Mouse (Mus musculus): Measurements from ENCODE around the gene Rps23. TPM values are rescaled to one million over a fixed set of nuclear protein-coding genes. Genes with fewer than 3 reads are reported as not detected.
"Not testable (repeated sequence)": the region's sequence is repeated elsewhere in the genome, so short reads cannot be mapped to it uniquely, and the experiment has no call there.

Gene Rps23
- total RNA-seq, 2 experiments from 2014 or later, result 227 to 254 TPM

DNA sequence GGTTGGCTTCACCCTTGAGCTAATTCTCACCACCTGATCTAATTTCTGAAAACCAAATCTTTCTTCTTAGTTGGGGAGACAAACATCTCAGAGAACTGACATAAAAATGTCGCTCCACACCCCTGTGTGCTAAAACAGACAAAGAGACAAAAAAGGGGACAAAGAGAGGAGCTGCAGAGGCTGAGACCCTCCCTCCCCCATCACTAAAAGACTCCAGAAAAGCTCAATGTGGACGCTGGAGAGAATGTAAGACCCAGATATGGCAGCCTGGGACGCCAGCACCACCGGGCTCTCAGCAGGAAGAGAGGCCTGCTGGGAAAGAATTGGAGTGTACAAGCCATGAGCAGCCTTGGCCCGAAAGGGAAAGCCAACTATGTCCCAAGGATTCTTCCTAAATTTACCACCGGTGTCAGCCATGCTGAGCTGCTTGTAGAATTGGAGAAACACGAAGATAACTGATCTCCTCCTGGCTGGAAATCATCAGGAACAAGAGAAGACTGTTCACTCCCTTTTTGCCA is 9.0 kb upstream of the Rps23 start:
- TF ChIP-seq CTCF (conservative IDR thresholded peaks at IDR 0.05), result no peak
- Histone ChIP-seq H3K4me3 (peak overlapping the region; percentile 20; the same call in 1 of the 2 replicates), H3K27ac (peak overlapping the region; percentile 73)
- no peak for DNase-seq (ENCODE audit: low spot score in 2 of 2)

GRCm38 (mm10) chr13:90914721-90915120 is 8.0 kb upstream of the Rps23 start:
- no peak for DNase-seq (ENCODE audit: low spot score in 2 of 2)
- H3K27ac ChIP-seq, result no peak overlapping the region
- no peak for TF ChIP-seq CTCF (conservative IDR thresholded peaks at IDR 0.05)

GRCm38 (mm10) chr13:90923617-90924016 is 859 bp downstream of the Rps23 start:
- not testable (repeated sequence) for DNase-seq (ENCODE audit: low spot score in 2 of 2)
- H3K4me3 ChIP-seq, result peak overlapping the region; percentile 99
- peak overlapping the region; percentile 99 for H3K27ac ChIP-seq

More at GRCm38 (mm10) chr13:90914721-90915120, 8.0 kb upstream of the Rps23 start:
- no peak overlapping the region for H3K4me3 ChIP-seq

- no peak for TF ChIP-seq CTCF (conservative IDR thresholded peaks at IDR 0.05)
- Histone ChIP-seq H3K4me3 (peak overlapping the region; percentile 99), H3K27ac (no peak overlapping the region; the same call in 1 of the 2 replicates)
- no peak for DNase-seq (ENCODE audit: low spot score in 2 of 2)
Measured at GRCm38 (mm10) chr13:90924072-90924471, 1.3 kb downstream of the Rps23 start.

DNA sequence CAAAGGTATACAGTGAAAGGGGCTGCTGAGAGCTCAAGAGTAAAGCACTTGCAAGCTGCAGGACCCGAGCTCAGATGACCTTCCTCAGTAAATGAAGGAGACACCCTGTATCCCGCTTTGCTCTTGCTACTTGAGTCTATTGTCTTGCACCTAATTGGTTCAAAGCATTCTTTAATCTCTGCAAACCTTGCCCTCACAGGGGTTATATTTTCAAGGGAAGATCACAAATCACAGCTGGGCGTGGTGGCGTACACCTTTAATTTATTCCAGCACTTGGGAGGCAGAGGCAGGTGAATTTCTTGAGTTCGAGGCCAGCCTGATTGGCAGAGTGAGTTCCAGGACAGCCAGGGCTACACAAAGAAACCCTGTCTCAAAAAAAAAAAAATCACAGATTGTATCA is 2.4 kb downstream of the Rps23 start:
- no peak overlapping the region for H3K4me3 ChIP-seq
- DNase-seq (ENCODE audit: low spot score in 2 of 2), result no peak
- no peak overlapping the region for H3K27ac ChIP-seq
- no peak for TF ChIP-seq CTCF (conservative IDR thresholded peaks at IDR 0.05)

- TF ChIP-seq CTCF (conservative IDR thresholded peaks at IDR 0.05), result no peak
- H3K4me3 ChIP-seq, result no peak overlapping the region
- DNase-seq (ENCODE audit: low spot score in 2 of 2), result no peak
- no peak overlapping the region for H3K27ac ChIP-seq
Measured at GRCm38 (mm10) chr13:90926125-90926765, 3.5 kb downstream of the Rps23 start.

DNA sequence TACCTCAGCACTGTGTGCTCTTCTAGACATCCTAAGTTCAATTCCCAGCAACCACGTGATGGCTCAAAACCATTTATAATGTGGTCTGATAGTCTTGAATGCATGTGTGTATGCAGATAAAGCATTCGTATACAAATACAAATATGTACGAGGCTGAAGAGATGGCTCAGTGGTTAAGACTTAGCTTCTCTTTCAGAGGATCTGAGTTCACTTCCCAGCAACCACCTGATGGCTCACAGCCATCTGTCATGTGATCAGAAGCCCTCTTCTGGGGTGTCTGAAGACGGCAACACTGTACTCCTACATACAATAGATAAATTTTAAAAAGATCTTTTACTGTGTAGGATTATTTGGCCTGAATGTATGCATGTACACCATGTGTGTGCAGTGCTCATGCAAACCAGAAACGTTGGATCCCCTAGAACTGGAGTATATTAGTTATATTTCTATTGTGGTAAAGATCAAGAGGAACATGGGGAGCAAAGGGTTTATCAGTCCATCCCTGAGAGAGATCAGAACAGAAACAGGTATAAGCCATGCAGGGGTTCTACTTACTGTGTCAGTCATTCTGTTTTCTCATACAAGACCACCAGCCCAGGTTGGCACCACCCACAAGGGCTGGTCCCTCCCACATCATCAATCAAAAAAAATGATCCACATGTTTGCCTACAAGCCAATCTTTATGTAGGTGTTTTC is 4.3 kb downstream of the Rps23 start:
- Histone ChIP-seq H3K4me3 (no peak overlapping the region), H3K27ac (no peak overlapping the region)
- TF ChIP-seq CTCF (conservative IDR thresholded peaks at IDR 0.05), result no peak
- DNase-seq (ENCODE audit: low spot score in 2 of 2), result no peak

- DNase-seq (ENCODE audit: low spot score in 2 of 2); H3K4me3 ChIP-seq; H3K27ac ChIP-seq: not testable (repeated sequence)
Measured at GRCm38 (mm10) chr13:90928266-90928665, 5.5 kb downstream of the Rps23 start.

DNA sequence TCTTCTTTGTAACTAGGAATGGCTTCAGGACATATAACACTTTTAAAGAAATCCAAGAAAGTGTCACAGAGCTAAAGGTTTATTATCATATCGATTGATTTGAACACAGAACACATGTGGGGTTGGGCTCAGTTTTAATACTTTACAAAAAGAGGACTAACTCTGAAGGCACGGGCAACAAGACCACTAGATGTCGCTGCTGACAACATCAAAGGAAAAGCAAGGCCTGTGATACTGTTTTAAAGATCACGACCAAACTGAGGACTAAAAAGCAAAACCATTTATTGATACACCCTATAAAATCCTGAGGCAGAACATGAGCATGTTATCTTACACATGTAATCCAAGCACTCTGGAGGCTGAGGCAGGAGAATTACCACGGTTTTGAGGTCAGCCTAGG is 7.1 kb downstream of the Rps23 start:
- Histone ChIP-seq H3K4me3 (no peak overlapping the region), H3K27ac (peak overlapping the region; percentile 14; the same call in 1 of the 2 replicates)
- TF ChIP-seq CTCF (conservative IDR thresholded peaks at IDR 0.05), result peak; percentile 89
- peak; percentile 79 to 82 for DNase-seq (ENCODE audit: low spot score in 2 of 2)

DNA sequence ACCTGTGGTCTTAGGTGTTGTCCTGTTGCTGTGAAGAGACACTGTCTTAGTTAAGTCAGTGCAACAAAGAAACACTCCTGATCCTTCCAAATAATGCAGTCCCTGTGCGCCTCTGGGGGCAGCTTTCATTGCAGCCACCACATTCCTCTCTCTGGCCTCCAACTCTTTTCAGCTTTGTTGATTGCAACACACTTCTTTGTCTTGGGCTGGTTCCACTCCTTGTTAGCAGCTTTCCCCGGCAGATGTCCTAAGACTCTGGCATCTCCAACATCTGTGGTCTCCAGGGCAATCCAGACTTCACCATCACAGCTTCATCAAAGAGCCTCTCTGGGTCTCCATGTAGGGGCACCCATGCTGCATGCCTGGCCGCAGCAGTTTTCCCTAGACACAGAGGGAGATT is 10.5 kb downstream of the Rps23 start:
- DNase-seq (ENCODE audit: low spot score in 2 of 2), result no peak
- TF ChIP-seq CTCF (conservative IDR thresholded peaks at IDR 0.05), result no peak

GRCm38 (mm10) chr13:90935852-90936251 is 13.1 kb downstream of the Rps23 start:
- no peak overlapping the region for H3K27ac ChIP-seq
- DNase-seq (ENCODE audit: low spot score in 2 of 2), result no peak
- H3K4me3 ChIP-seq, result no peak overlapping the region
- TF ChIP-seq CTCF (conservative IDR thresholded peaks at IDR 0.05), result no peak

More for the DNA sequence above, 10.5 kb downstream of the Rps23 start:
- H3K4me3 ChIP-seq, result no peak overlapping the region
- H3K27ac ChIP-seq, result no peak overlapping the region

DNA sequence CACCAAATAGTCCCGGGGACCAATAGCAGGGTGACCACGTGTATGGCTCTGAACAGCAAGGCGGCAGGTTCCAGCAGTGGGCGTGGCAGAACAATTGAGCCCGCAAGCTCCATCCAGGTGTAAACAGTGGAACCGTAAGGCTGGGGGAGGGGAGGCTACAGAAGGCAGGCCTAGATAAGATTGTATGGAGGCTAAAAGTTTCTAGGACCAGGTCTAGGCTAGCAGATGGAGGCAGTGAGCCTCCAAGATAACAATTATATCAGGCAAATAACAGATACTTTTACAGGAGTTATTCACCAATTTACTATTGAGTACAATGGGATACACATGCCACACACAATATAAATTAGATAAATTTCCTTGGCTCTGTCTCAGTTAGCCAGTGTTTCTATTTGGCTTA is 16.4 kb downstream of the Rps23 start:
- no peak overlapping the region for H3K27ac ChIP-seq
- no peak for DNase-seq (ENCODE audit: low spot score in 2 of 2)
- H3K4me3 ChIP-seq, result no peak overlapping the region
- no peak for TF ChIP-seq CTCF (conservative IDR thresholded peaks at IDR 0.05)

GRCm38 (mm10) chr13:90939600-90939999 is 16.8 kb downstream of the Rps23 start:
- no peak for TF ChIP-seq CTCF (conservative IDR thresholded peaks at IDR 0.05)
- no peak overlapping the region for H3K4me3 ChIP-seq
- DNase-seq (ENCODE audit: low spot score in 2 of 2), result no peak

GRCm38 (mm10) chr13:90958894-90959293 is 36.1 kb downstream of the Rps23 start:
- no peak overlapping the region for H3K27ac ChIP-seq
- DNase-seq (ENCODE audit: low spot score in 2 of 2), result no peak
- TF ChIP-seq CTCF (conservative IDR thresholded peaks at IDR 0.05), result no peak
- H3K4me3 ChIP-seq, result no peak overlapping the region

More at GRCm38 (mm10) chr13:90939600-90939999, 16.8 kb downstream of the Rps23 start:
- H3K27ac ChIP-seq, result no peak overlapping the region

Data from layer of hippocampus, adult 2 months (tissue).